Comparison of ENCODE assay signal across 11 mouse cellular contexts in the genomic region with DNA sequence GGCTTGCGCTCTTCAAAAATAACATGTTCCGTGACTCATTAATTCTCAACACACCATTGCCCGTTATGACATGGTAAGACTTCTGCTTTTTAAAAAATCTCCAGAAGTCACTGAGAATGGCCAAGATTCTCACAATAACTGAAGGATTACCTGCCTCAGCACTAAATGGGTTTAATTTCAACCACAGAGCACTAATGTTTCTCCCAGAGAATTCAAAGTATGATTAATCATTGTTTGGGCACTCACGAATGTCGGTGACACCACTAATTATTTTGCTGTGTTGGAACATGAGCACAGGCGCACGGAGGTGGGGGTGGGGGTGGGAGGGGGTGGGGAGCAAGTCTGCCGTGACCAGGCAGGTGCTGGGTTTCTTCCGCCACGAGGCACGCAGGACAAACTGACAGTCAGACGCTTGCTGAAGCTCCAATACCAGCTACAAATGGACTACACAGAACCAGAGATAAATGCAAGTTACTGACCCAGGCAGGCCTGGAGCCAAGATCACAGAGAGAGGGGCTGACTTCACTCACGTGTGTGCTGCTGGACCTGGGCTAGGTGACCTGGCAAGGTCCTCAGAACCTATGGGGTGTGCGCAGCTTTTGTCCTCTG.
DNase-seq lines count a peak whose midpoint lies in the region; ATAC-seq and TF ChIP-seq lines count a peak whose summit lies in the region.
"Had no signal": no experiment of that assay in that cellular context is flagged by ENCODE, and none has a peak within 500 bp of the region (broad histone marks: within the 10 kb centered on the region; RNA-seq: fewer than 3 reads in every experiment).

No protein-coding gene starts in this region.

- peak; percentile 55 for TF ChIP-seq EP300 in CH12.LX (IDR thresholded peaks at IDR 0.05; ENCODE audit: low read length)

- no peak for DNase-seq in hindbrain, postnatal 0 days (ENCODE audit: low spot score)
- peak; percentile 56 for DNase-seq in CH12.LX (ENCODE audit: extremely low read depth)
- peak; percentile 28 to 62 for DNase-seq in kidney, postnatal 4 days
- no peak for DNase-seq in adrenal gland, postnatal 10 days
- no peak for DNase-seq in adrenal gland, adult 8-10 months
- no peak for DNase-seq in gastrocnemius, adult 18-20 months (ENCODE audit: low spot score)
- DNase-seq: thymus, adult 18-20 months had no signal

- H3K9ac ChIP-seq in hindbrain, embryonic 12.5 days: no peak overlapping the region
- no peak overlapping the region for H3K9ac ChIP-seq in hindbrain, postnatal 0 days (replicated peaks; ENCODE audit: low read length)
- no peak overlapping the region for H3K9ac ChIP-seq in CH12.LX (ENCODE audit: insufficient read depth, low read depth)
- H3K9ac ChIP-seq: midbrain, embryonic 12.5 days had no signal

- TF ChIP-seq POLR2A in CH12.LX (IDR thresholded peaks at IDR 0.05; ENCODE audit: low read depth, low read length): no peak
- TF ChIP-seq POLR2A in embryonic fibroblast, embryonic 13.5 days (IDR thresholded peaks at IDR 0.05; ENCODE audit: low read depth, low read length): no peak

- no peak for TF ChIP-seq CTCF in hindbrain, postnatal 0 days (IDR thresholded peaks at IDR 0.05; ENCODE audit: low read depth)
- TF ChIP-seq CTCF in CH12.LX (conservative IDR thresholded peaks at IDR 0.05 in 1 of 2, IDR thresholded peaks at IDR 0.05 in 1 of 2; ENCODE audit: low read depth in 2 of 2, low read length in 2 of 2): no peak
- no peak for TF ChIP-seq CTCF in embryonic fibroblast, embryonic 13.5 days (IDR thresholded peaks at IDR 0.05; ENCODE audit: borderline replicate concordance, insufficient read depth, low read length)

- H3K27me3 ChIP-seq in hindbrain, embryonic 12.5 days: no peaks in the 10 kb centered on the region
- no peaks in the 10 kb centered on the region for H3K27me3 ChIP-seq in hindbrain, postnatal 0 days (ENCODE audit: insufficient read depth, low read length)
- no peaks in the 10 kb centered on the region for H3K27me3 ChIP-seq in CH12.LX (replicated peaks)
- H3K27me3 ChIP-seq: midbrain, embryonic 12.5 days had no signal

- H3K9me3 ChIP-seq in hindbrain, embryonic 12.5 days (replicated peaks): no peaks in the 10 kb centered on the region
- no peaks in the 10 kb centered on the region for H3K9me3 ChIP-seq in hindbrain, postnatal 0 days (ENCODE audit: low read length)
- H3K9me3 ChIP-seq in CH12.LX (replicated peaks; ENCODE audit: low read length): peaks cover 5% of the 10 kb centered on the region

- in situ Hi-C loops in CH12.LX (cut with MboI; ENCODE audit: low pct_ligation_motif_present, low pct_unique_long_range_greater_than_20kb, low sequenced_read_pairs): no loop called here

- no peak overlapping the region for H3K4me2 ChIP-seq in hindbrain, embryonic 12.5 days (replicated peaks)
- no peak overlapping the region for H3K4me2 ChIP-seq in hindbrain, postnatal 0 days (ENCODE audit: low read depth, low read length)
- 0 out of 2 replicates have a peak overlapping the region, but pooled peaks have one; percentile 30 for H3K4me2 ChIP-seq in CH12.LX (ENCODE audit: insufficient read depth, low read depth, poor library complexity, severe bottlenecking)
- H3K4me2 ChIP-seq: heart, embryonic 11.5 days; midbrain, embryonic 12.5 days had no signal

- TF ChIP-seq RAD21 in CH12.LX (IDR thresholded peaks at IDR 0.05; ENCODE audit: low read depth, low read length): no peak

- H3K4me1 ChIP-seq in hindbrain, embryonic 12.5 days: peaks cover 22% of the 10 kb centered on the region
- H3K4me1 ChIP-seq in hindbrain, postnatal 0 days (ENCODE audit: insufficient read depth, low read length): peaks cover 6% of the 10 kb centered on the region; the same call in 1 of the 2 replicates
- H3K4me1 ChIP-seq in CH12.LX (ENCODE audit: control insufficient read depth in 1 of 2, insufficient read depth in 2 of 2): peaks cover 5 to 32% of the 10 kb centered on the region in 2 experiments; a peak in 3 of 4 replicates
- H3K4me1 ChIP-seq in embryonic fibroblast, embryonic 13.5 days (ENCODE audit: control insufficient read depth, insufficient read depth, low read length): peaks cover 17% of the 10 kb centered on the region

- H3K27ac ChIP-seq in hindbrain, embryonic 12.5 days: peak overlapping the region; percentile 45
- no peak overlapping the region for H3K27ac ChIP-seq in hindbrain, postnatal 0 days
- no peak overlapping the region for H3K27ac ChIP-seq in CH12.LX (ENCODE audit: insufficient read depth, low read depth)
- H3K27ac ChIP-seq in embryonic fibroblast, embryonic 13.5 days (ENCODE audit: insufficient read depth, low read length): peak overlapping the region; percentile 89
- H3K27ac ChIP-seq: midbrain, embryonic 12.5 days had no signal

- no peaks in the 10 kb centered on the region for H3K36me3 ChIP-seq in hindbrain, embryonic 12.5 days
- no peaks in the 10 kb centered on the region for H3K36me3 ChIP-seq in hindbrain, postnatal 0 days (ENCODE audit: insufficient read depth, low read length)
- H3K36me3 ChIP-seq in CH12.LX (replicated peaks in 1 of 2; ENCODE audit: control insufficient read depth in 1 of 2, insufficient read depth in 1 of 2, low read length in 1 of 2): no peaks in the 10 kb centered on the region
- H3K36me3 ChIP-seq: midbrain, embryonic 12.5 days had no signal

- no peak overlapping the region for H3K4me3 ChIP-seq in hindbrain, embryonic 12.5 days
- no peak overlapping the region for H3K4me3 ChIP-seq in hindbrain, postnatal 0 days (ENCODE audit: low read length)
- H3K4me3 ChIP-seq in CH12.LX (replicated peaks in 1 of 3; ENCODE audit: low read depth in 2 of 3, low read length in 2 of 3, poor library complexity in 1 of 3): no peak overlapping the region
- no peak overlapping the region for H3K4me3 ChIP-seq in embryonic fibroblast, embryonic 13.5 days (ENCODE audit: insufficient read depth, low read length)
- H3K4me3 ChIP-seq: midbrain, embryonic 12.5 days had no signal

- ATAC-seq in hindbrain, embryonic 12.5 days (ENCODE audit: low FRiP score): 0 out of 2 replicates have a peak, but pooled peaks have one; percentile 27
- no peak for ATAC-seq in hindbrain, postnatal 0 days

- WGBS in hindbrain, embryonic 12.5 days: 46% methylated on average over 14 of the region's 14 CpGs
- WGBS in hindbrain, postnatal 0 days: 51% methylated on average over 14 of the region's 14 CpGs

- dilution Hi-C loops in CH12.LX (cut with MboI; ENCODE audit: extremely low pct_ligation_motif_present, extremely low pct_unique_long_range_greater_than_20kb, low sequenced_read_pairs): no loop called here

- no peaks in the 10 kb centered on the region for H3K79me2 ChIP-seq in CH12.LX (replicated peaks; ENCODE audit: control insufficient read depth, extremely low read depth, insufficient read depth, poor library complexity, severe bottlenecking)

TF ChIP-seq in CH12.LX, 34 proteins besides CTCF, POLR2A, EP300 and RAD21:
- no peak for TF ChIP-seq MAX (IDR thresholded peaks at IDR 0.05; ENCODE audit: low read length)
- peak; percentile 64 for TF ChIP-seq BHLHE40 (IDR thresholded peaks at IDR 0.05; ENCODE audit: low read depth, low read length)
TF ChIP-seq in CH12.LX: peak in this region for 1.

Comparison
In these comparisons a context has a peak if more than half of its experiments do, and no peak if none do; other contexts are left out.
1. H3K27ac ChIP-seq: peak in hindbrain, embryonic 12.5 days (single experiment) and embryonic fibroblast, embryonic 13.5 days (single experiment); none in hindbrain, postnatal 0 days (single experiment) and CH12.LX (single experiment).
2. DNase-seq: peak in CH12.LX (single experiment) and kidney, postnatal 4 days (2 of 2); none in hindbrain, postnatal 0 days (single experiment), adrenal gland, postnatal 10 days (single experiment), adrenal gland, adult 8-10 months (single experiment) and gastrocnemius, adult 18-20 months (single experiment).